Mouse (Mus musculus) kidney, adult 8-10 months (tissue): ENCODE measurements around the gene Zfp185.

ENCODE experiments used
- DNase-seq, 2 experiments: peaks; one replicate each; pipeline ENCODE4 v3.0.0; 2022

Zfp185 gene

DNA sequence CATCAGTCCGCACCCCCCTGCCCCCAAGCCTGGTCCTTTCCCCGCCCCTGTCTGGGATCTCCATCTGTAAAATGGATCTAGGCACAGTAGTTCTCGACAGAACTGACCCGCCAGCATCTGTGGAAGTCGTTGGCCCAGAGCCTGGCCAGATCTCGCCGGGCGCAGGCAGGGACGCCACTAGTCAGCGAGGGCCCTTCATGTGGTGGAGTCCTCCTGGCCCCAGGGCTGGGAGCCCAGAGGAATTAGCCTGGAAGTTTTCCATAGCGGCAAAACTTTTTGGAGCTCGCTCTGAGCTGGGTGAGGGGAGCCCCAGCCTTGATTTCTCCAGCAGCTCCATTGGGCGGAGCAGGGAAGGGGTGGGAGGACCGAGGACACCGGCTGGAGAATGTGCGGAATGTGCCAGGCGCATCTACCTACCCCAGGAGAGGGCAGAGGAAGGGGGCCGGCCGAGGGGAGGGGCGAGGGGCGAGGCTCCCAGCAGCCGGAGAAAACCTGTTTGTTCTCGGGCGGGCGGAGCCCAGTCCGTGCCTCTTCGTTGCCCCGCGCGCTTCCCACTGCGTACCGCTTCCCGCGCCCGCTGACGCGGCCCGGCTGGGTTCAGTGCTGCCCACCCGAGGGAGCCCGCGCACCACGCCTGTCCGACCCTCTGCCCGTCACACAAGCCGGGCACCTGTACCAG, at the start of gene Zfp185:
TSS of gene Zfp185 (plus strand) at position 499 of the 679 bp plus-strand sequence.
- peak; percentile 76 to 78 for DNase-seq

DNA sequence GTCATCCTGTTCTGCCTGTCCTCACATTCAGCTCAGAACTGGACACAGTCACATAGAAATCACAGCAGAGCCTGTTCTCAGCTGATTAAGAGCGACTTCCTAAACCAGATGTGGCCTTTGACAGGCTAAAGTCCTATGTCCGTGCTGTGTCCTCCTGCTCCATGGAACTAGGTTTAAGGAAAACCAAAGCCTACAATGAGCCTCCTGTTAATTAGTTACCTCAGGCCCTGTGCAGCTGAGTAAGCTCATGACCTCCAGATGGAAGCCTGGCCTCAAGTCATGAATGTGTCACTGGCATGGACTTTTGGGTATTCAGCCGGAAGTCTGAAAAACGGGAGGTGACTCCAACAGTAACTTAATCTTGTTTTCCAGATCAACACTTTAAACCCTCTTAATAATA, 33.7 kb upstream of the Zfp185 start:
- DNase-seq, result peak; percentile 57 to 76

DNA sequence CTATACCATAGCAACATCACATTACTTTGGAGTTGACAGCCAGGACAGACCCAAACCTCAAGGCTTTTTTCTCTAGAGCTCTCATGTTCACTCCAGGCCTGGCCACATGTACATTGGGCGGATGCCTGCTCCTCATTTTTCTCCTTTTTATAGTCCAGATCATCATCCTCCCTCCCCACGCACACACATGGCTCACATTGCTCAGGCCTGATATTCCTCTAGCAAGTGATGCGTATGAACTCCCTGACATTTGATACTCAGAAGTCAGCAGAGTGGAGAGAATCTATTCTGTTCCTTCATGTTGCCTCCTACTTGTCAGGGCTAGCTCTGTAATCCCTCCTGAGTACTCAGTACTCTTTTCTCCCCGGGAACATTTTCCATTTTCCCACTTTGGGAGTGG, 30.7 kb upstream of the Zfp185 start:
- no peak for DNase-seq

DNA sequence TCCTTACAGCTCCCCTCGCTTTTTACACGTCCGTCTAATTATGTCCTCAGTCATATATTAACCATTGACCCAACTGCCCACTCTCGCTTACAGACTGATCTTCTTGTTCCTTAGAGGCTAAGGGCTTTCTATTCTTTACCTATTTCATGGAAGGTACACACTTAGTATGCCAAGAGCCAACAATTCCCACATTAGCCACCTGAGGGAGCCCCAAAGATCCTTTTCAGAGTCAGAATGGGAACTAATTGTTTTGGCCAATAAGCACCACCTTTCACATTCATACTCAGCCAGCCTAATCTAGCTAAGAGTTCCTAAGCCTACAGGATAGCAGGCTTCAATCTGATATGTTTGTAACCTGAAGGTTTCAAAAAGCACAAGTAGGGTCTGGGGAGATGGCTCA, 26.7 kb upstream of the Zfp185 start:
- peak; percentile 31 to 47 for DNase-seq

DNA sequence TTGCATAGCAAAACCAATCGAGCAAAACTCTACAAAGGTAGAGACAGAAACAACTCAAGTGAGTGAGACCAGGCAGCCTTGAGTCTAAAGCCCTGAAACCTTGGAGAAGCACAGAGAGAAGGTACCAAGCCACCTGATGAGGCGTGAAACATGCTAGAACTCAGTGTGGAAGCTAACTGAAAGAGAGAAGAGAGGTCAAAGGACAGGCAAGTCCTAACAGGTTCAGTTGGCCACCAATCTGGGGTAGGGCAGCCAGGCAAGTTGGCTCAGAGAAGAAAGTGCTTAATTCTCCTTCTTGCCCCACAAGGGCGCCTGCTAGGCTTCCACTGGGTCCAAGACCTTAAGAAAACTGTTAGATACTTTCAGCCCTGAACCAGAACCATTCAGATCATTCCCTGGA, 25.6 kb upstream of the Zfp185 start:
- peak; percentile 6 to 10 for DNase-seq

DNA sequence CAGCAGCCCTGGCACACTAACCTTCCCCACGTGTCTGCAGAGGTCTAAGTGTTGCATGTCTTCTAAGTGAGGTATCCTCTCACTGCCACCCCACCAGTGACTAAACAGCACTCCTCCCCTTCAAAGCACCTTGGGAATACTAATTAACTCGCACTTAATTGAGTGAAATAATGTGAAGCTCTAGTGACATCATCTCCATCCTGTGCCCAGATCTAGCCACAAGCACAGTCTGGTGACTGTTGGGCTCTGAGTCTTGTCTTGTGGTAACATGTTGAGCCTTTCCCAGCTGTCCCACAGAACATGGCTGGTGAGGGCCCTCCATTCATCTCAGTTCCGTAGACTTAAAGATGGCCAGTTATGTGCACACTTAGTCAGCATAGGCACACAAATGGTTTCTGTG, 24.4 kb upstream of the Zfp185 start:
- DNase-seq, result no peak

DNA sequence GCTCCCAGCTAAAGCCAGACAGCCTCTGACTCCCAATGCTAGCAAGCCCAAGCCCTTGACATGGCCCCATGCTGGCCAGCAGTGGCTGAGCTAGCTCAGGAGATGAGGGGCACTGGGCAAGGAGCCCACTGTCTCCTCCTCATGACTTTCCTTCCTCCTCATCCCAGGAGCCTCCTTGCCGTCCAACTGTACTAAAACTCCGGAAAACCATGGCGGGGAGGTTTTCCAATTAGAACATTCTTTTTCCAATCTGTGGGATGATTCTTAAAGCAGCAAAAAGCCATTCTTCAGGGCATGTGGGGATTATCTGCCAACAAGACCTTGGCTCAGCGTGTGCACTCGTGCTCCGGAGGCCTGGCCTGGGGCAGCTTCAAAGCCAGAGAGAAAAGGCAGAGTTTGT, 4.3 kb upstream of the Zfp185 start:
- DNase-seq, result no peak

DNA sequence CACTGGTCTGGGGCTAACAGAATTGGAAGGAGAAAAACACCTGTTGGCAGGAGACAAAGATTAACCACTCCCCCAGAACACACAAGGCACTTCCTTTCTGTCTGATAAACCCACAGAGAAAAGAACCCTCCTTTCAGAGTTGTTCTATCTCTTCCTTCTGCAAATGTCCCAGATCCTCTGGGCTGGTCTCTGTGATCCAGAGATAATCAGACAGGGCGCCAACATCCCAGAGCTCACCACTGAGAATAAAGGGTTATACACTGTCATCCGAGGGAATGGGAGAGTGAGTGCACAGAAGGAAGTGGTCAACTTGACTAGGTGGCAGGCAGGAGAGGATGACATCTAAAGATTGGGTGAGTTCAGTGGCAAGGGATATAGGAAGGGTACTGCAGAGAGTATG, 1.5 kb upstream of the Zfp185 start:
- no peak for DNase-seq

DNA sequence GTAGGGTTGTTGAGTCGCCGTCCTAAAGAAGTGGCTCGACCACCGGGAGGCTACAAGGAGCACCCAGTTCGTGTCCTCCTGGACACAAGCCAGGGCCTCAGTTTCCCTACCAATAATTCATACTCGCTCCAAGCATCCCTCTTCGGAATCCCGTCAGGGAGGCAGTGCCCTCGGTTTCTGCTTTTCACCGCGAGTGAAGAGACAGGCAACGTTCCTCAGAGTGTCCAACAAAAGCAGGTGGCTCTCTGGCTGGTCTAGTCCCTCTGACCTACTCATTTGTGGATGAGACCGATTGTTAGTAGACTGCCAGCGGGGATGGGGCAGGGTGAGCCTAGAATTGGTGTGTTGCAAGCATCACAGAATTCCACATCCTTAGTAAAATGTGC, 374 bp downstream of the Zfp185 start:
- DNase-seq, result no peak

DNA sequence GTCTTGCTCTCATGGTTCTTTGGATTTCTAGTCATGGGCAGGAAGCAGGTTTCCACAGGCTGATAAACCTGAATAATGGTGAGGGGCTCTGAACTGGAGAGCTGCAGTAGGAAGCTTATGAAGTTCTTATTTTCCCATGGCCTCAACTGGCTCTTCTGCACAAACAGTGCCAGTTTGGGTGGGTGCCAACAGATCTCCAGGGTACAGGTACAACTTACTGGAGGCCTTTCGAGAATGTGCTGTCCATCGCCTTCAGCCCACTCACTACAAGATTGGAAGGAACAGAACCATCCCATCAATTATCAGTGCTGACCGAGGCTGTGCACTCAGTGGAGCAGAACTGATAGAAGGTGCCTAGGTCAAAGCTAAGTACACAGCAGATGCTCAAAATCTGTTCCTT, 1.3 kb downstream of the Zfp185 start:
- DNase-seq, result peak in 1 of 2 experiments; percentile 14

DNA sequence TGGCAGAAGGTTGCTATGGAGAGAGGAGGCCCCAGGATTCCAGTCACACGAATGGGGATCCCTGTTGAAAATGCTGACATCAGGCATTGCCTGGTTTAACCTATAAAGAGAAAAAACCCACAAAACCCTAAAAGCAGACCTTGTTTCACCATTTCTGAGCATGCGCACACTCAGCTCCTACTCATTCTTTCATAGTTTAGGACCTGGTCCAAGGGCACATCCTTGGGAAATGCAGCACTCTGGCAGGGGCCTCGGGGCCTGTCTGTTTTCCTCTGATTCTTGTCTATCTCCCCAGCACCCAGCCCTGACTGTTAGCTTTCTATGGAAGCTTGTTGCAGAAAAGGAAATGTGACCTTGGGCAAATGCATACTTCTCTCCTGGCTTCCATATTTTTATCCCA, 3.4 kb downstream of the Zfp185 start:
- DNase-seq, result no peak

DNA sequence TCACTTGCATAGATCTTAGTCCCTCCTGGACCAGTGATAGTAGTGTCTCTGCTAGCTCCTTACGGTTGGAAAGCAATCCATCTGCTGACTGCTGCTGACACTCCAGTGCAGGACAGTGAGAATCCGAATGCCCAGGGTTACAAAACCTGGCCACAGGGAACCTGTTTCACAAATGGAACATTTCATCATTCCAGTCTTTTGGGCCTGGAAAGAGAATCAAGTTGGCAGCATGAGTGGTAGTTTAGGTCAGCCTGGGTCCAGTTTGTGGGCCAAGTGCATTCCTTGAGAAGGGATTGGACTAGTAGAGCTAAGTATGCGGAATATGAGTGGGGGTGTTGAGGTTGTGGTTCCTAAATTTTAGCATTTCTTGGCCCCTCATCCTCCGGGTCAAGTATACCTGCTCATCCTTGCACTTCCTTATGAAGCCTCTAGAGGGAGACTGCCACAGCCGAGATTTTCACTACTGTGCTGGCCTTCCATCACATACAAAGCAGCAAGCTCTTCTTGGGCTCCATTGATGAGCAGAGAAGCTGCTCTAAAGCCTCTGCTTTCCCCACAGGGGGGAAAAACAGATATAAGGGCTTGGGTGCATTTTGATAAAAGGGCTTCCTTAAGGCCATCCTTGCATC, 5.3 kb downstream of the Zfp185 start:
- no peak for DNase-seq

DNA sequence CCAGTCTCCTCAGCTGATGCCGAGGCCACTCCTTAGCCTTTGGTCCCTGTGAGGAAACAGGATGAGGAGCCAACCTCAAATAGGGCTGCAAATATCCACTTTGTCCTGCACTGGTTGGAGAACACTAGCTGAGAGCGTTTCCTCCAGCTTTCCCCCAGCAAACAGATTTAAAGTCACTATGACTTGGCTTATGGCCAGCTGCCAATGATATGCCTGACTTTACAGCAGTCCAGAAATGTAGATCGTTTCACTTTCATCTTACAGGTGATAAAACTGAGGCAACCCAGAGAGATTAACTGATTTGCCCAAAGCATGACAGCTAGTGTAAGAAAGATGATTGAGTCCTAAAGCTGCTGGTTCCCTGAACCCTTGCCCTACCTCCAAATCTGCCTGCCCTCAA, 8.4 kb downstream of the Zfp185 start:
- DNase-seq, result no peak

DNA sequence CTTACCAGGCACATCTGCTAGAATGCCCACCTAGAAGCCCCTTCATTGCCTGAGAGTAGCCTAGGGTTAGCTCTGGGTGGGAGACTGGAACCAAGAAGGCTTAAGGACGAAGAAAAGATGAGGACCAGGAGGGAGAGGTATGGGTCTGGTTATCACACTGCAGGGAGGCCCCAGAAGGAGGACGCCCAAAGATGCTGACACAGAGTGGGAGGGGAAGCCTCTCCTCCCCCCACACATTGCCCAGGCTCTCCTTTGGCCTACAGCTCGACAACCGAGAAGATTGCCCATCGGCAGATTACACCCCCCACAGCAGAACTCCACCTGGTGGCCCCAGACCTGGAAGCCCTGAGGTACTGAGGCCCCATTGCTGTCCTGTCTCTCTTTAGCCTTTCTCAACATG, 16.0 kb downstream of the Zfp185 start:
- no peak for DNase-seq

DNA sequence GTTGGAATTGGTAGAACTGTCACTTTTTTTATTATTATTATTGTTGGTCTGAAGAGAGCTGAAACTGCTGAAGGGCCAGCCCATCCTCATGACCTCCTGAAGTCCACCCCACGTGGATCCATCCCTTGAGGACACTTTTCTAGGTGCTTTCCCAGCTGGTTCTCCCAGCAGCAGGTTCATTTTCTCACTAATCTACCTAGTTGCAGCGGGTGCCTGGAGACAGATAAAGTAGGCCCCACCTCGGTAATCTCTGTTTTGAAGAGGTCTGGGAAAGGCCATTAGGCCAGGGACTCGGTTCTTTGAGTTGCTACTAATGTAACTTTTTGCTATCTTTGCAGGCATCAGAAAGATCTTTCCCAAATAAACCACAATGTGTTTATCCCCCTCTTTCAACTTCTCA, 18.5 kb downstream of the Zfp185 start:
- no peak for DNase-seq

DNA sequence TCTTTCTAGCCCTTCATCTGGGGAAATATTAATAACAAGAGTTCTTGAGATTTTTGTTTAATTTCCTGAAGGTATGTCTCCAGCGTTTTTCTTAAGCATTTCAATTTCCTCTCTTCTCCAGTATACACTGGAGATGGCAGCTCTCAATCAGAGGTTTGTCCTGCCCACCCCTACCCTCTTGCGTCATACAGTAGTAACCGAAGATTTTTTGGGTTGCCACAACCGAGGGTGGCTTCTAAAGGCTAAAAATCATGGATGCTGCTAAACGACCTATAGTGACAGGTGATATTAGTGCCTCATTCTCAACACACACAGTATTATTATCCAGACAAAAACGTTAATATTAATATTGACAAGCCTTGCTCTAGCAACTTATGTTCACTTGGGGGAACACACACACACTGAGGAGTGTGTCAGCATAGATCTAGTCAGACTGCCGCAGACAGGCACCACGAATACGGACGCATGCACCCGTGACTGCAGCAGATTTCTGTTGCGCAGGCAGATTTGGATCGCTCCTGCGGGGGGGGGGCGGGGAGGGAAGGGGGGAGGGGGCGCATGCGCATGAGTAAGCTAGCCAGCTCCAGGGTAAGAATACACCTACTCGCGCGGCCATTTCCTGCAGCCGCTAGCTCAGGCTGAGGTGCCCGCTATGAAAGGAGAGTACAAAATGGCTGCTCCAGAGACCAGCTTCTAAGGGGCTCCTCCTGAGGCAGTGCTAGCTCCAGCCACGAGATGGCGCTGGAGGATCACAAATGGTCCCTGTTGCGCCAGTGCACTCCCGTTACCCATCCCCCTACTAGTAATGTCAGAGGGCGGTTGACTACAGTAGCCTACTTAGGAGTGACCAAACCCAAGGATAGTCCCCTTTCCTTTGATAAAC, 20.7 kb downstream of the Zfp185 start:
- peak; percentile 94 for DNase-seq

DNA sequence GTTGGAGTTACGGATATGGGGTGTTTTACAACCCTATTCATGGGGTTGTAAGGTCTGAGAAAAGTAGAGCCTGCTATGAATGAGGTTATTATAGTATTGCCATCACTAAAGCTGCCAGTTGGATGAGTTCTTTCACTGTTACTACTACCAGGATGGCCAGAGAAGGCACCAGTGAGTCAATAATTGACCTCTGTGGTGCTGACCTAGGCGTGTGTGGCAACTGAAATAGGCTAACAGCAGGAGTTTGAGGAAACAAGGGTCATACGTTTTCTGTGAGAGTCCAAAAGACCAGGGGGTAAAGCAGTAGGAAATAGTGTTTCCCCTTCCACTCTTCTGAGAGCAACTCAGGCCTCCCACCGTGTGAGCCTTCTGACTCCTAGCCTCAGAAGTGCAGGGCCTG, 25.7 kb downstream of the Zfp185 start:
- DNase-seq, result peak; percentile 17 to 21

DNA sequence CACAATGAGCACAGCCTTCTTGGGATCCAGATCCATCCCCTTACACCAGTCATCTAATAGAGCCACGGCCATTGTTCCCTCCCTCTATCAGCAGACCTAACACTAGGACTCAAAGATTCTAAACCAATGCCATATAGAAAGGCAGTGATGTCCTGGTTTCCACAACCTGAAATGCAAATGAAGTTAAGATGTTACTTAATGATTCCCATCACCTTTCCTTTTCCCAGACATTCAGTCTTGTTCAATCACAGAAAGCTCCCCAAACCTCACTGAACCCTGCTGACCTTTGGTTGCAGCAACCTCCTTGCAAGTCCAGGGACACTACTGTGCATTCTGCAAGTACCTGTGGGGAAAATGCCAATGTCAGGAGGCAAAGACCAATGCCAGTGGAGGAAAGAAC, 49.9 kb downstream of the Zfp185 start, which contains the start of gene Pnma5:
TSS of gene Pnma5 (minus strand) at position 101 of the 400 bp plus-strand sequence.
- no peak for DNase-seq

DNA sequence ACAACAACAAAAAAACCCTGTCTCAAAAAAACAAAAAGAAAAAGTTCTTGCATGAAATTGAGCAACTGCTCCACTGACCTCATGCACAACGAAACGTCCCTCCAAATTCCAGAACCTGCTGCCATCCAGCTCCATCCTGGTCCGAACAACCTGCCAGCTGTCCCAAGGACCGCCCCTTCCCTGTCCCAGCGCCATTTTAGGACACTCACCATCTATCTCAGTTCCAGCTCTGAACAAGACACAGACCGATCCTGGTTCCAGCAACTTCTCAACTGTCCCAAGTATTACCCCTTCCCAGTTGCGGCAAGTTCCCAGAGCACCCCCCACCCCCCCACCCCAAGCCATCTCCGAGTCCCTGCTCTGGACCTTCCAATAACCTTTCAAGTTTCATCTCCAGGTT, 51.7 kb downstream of the Zfp185 start:
- no peak for DNase-seq

DNA sequence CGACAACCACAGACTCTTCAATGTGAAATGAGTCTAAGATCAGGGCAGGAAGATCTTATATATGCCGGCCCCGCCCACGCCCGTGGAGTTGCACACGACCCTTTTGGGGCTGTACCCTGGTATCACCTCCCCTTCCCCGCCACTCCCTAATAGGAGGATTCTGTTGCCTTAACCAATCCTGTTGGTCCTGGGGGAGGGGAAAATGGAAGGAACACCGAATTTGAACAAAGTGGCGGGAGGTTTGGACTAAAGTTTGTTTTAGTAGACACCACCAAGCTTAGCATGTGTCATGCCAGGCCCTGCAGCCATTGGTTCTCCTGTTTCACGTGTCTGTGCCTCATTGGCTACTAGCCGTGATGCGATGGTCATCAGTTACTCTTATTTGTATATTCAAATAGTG, 52.5 kb downstream of the Zfp185 start:
- no peak for DNase-seq

DNA sequence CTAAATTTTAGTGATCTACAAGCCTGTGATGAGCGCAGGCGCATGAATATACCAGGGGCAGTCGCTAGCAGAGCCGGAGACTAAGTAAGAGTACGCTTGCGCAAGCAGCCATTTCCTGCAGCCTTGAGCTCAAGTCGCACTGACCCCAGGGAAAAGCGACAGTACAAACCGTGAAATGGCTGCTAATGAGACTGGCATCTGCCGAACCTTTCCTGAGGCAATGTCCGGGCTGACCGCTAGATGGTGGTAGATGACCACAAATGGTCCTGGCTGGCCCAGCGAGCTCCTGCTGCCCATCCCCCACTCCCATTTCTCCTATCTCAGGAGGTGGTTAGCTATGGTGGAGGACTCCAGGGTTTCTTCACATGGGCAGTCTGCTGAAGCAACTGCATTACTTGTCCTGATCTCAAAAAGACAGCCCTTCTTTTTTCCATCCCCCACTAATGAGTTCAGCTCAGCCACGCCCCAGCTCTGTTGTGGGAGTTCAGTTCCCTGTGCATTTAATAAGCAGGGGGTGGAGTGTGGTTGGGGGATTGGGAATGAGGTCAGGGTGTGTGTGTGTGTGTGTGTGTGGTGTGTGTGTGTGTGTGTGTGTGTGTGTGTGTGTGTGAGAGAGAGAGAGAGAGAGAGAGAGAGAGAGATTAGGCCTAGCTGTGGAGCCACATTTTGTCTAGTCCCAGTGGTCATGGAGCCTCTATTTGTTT, 66.9 kb downstream of the Zfp185 start:
- peak; percentile 88 to 92 for DNase-seq

DNA sequence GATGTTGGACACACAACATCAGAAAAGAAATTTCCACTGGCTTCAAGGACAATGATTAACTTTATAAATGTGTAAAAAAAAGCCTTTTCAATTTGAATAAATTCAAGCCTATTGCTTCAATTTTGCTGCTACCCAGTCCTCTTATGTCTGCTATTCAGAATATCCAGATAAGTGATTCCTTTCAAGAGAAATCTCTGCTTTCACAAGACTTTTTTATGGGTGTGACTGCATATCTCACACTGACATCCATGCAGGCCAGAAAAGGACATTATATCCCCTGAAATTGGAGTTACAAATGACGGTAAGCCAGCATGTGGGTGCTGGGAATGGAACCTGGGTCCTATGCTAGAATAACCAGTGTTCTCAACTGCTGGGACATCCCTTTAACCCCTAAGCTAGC, 74.4 kb downstream of the Zfp185 start:
- no peak for DNase-seq

DNA sequence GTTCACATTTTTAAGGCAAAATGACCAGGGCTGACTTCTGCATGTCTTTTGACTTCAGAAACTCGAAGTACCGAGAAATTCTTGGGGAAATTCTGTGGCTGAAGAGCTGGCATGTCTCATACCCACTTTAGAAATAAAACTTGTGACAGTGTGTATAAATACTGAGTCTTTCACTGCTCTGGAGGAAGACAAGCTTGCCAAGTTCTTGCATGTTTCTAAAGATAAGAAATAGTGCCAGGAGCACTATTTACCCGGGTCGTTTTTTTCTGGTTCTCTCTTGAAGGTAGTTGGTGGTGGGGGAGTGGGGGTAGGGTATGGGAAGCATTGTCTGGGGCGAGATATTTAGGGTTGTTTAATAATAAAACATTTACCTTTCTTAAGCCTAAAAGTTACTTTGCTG, 75.2 kb downstream of the Zfp185 start:
- DNase-seq, result no peak
